Mouse (Mus musculus) heart, adult 2 months (tissue): ENCODE data around the gene Mgea5.

Experiments used
- EP300 ChIP-seq: fragments of 200-500 bp; IDR thresholded peaks from 2 replicates; pipeline ENCODE4 v1.6.1; 2011; ENCODE audit warnings: low read depth, low read length, control low read depth; ENCODE audit not compliant: insufficient read depth
- POLR2A ChIP-seq: fragments of 200-500 bp; IDR thresholded peaks from 2 replicates; pipeline ENCODE4 v1.6.1; 2011; ENCODE audit warnings: mild to moderate bottlenecking, low read depth, low read length, control low read depth; ENCODE audit not compliant: insufficient read depth

- TF ChIP-seq POLR2A (no peak), EP300 (no peak)
Measured at GRCm38 (mm10) chr19:45794718-45795117, 11.1 kb upstream of the Mgea5 start.
